Mouse (Mus musculus): Measurements from ENCODE around the gene Tmem223. TPM values are rescaled to one million over a fixed set of nuclear protein-coding genes. Genes with fewer than 3 reads are reported as not detected.

Tmem223 gene
- polyA plus RNA-seq, 1 experiment from 2014 or later = 59.1 TPM

- peaks cover 12% of the 10 kb centered on the region for H3K36me3 ChIP-seq (replicated peaks; ENCODE audit: insufficient read depth, low read length)
- no peak overlapping the region for H3K4me3 ChIP-seq (ENCODE audit: low read depth, low read length)
- no peaks in the 10 kb centered on the region for H3K9me3 ChIP-seq (ENCODE audit: low read length)
- no peak overlapping the region for H3K9ac ChIP-seq (replicated peaks)
- DNase-seq (no peak), ATAC-seq (no peak)
- no peak overlapping the region for H3K4me2 ChIP-seq (ENCODE audit: low read depth, low read length)
- peaks cover 19% of the 10 kb centered on the region for H3K4me1 ChIP-seq (ENCODE audit: insufficient read depth)
- H3K27me3 ChIP-seq (ENCODE audit: insufficient read depth, low read length) = no peaks in the 10 kb centered on the region
- 74% methylated on average over 11 of the region's 11 CpGs for WGBS (ENCODE audit: insufficient replicate concordance)
- no peak overlapping the region for H3K27ac ChIP-seq (ENCODE audit: low read depth)
- TF ChIP-seq EP300 (IDR thresholded peaks at IDR 0.05; ENCODE audit: low read depth) = no peak
- TF ChIP-seq CTCF (IDR thresholded peaks at IDR 0.05; ENCODE audit: low read depth) = no peak
These were observed 33.3 kb downstream of the Tmem223 start for GRCm38 (mm10) chr19:8803879-8804660.

GRCm38 (mm10) chr19:8806810-8807209 lies 36.0 kb downstream of the Tmem223 start:
- H3K4me2 ChIP-seq (ENCODE audit: low read depth, low read length) = no peak overlapping the region
- no peak overlapping the region for H3K9ac ChIP-seq (replicated peaks)
- H3K4me1 ChIP-seq (ENCODE audit: insufficient read depth) = peaks cover 12% of the 10 kb centered on the region
- no peak for DNase-seq
- ATAC-seq = no peak
- H3K27ac ChIP-seq (ENCODE audit: low read depth) = peak overlapping the region; percentile 18; the same call in 1 of the 2 replicates
- TF ChIP-seq CTCF (IDR thresholded peaks at IDR 0.05; ENCODE audit: low read depth) = no peak
- no peak for TF ChIP-seq EP300 (IDR thresholded peaks at IDR 0.05; ENCODE audit: low read depth)
- H3K36me3 ChIP-seq (replicated peaks; ENCODE audit: insufficient read depth, low read length) = peaks cover 32% of the 10 kb centered on the region
- WGBS (ENCODE audit: insufficient replicate concordance) = 86% methylated on average over 5 of the region's 5 CpGs
- no peak overlapping the region for H3K4me3 ChIP-seq (ENCODE audit: low read depth, low read length)
- H3K27me3 ChIP-seq (ENCODE audit: insufficient read depth, low read length) = no peaks in the 10 kb centered on the region
- H3K9me3 ChIP-seq (ENCODE audit: low read length) = no peaks in the 10 kb centered on the region

- no peaks in the 10 kb centered on the region for H3K9me3 ChIP-seq (ENCODE audit: low read length)
- no peak overlapping the region for H3K9ac ChIP-seq (replicated peaks)
- WGBS (ENCODE audit: insufficient replicate concordance) = 81% methylated on average over 11 of the region's 11 CpGs
- no peak for ATAC-seq
- H3K36me3 ChIP-seq (replicated peaks; ENCODE audit: insufficient read depth, low read length) = peaks cover 36% of the 10 kb centered on the region
- no peaks in the 10 kb centered on the region for H3K27me3 ChIP-seq (ENCODE audit: insufficient read depth, low read length)
- no peak overlapping the region for H3K27ac ChIP-seq (ENCODE audit: low read depth)
- no peak overlapping the region for H3K4me2 ChIP-seq (ENCODE audit: low read depth, low read length)
- H3K4me3 ChIP-seq (ENCODE audit: low read depth, low read length) = no peak overlapping the region
- peaks cover 7% of the 10 kb centered on the region for H3K4me1 ChIP-seq (ENCODE audit: insufficient read depth)
- no peak for DNase-seq
- TF ChIP-seq CTCF (IDR thresholded peaks at IDR 0.05; ENCODE audit: low read depth) = peak; percentile 39
- TF ChIP-seq EP300 (IDR thresholded peaks at IDR 0.05; ENCODE audit: low read depth) = no peak
These were observed 45.0 kb downstream of the Tmem223 start for GRCm38 (mm10) chr19:8815812-8816211.

- no peak for DNase-seq
- ATAC-seq = no peak
- H3K4me2 ChIP-seq (ENCODE audit: low read depth, low read length) = peak overlapping the region; percentile 33; the same call in 1 of the 2 replicates
- H3K4me3 ChIP-seq (ENCODE audit: low read depth, low read length) = no peak overlapping the region
- H3K4me1 ChIP-seq (ENCODE audit: insufficient read depth) = peaks cover 9% of the 10 kb centered on the region
- H3K27me3 ChIP-seq (ENCODE audit: insufficient read depth, low read length) = no peaks in the 10 kb centered on the region
- no peak overlapping the region for H3K9ac ChIP-seq (replicated peaks)
- H3K36me3 ChIP-seq (replicated peaks; ENCODE audit: insufficient read depth, low read length) = peaks cover 28% of the 10 kb centered on the region
- H3K27ac ChIP-seq (ENCODE audit: low read depth) = no peak overlapping the region
- WGBS (ENCODE audit: insufficient replicate concordance) = 79% methylated on average over 3 of the region's 3 CpGs
- no peak for TF ChIP-seq EP300 (IDR thresholded peaks at IDR 0.05; ENCODE audit: low read depth)
- TF ChIP-seq CTCF (IDR thresholded peaks at IDR 0.05; ENCODE audit: low read depth) = no peak
- no peaks in the 10 kb centered on the region for H3K9me3 ChIP-seq (ENCODE audit: low read length)
These were observed 46.2 kb downstream of the Tmem223 start for GRCm38 (mm10) chr19:8817001-8817400.

- Histone ChIP-seq H3K27me3 (ENCODE audit: insufficient read depth, low read length) (no peaks in the 10 kb centered on the region), H3K4me3 (ENCODE audit: low read depth, low read length) (peak overlapping the region; percentile 98), H3K4me1 (ENCODE audit: insufficient read depth) (peaks cover 22% of the 10 kb centered on the region), H3K4me2 (ENCODE audit: low read depth, low read length) (peak overlapping the region; percentile 87), H3K9ac (replicated peaks) (peak overlapping the region; percentile 94), H3K27ac (ENCODE audit: low read depth) (peak overlapping the region; percentile 99), H3K9me3 (ENCODE audit: low read length) (no peaks in the 10 kb centered on the region), H3K36me3 (replicated peaks; ENCODE audit: insufficient read depth, low read length) (peaks cover 29% of the 10 kb centered on the region)
- 15% methylated on average over 14 of the region's 14 CpGs for WGBS (ENCODE audit: insufficient replicate concordance)
- no peak for DNase-seq
- ATAC-seq = no peak
- no peak for TF ChIP-seq CTCF (IDR thresholded peaks at IDR 0.05; ENCODE audit: low read depth)
- no peak for TF ChIP-seq EP300 (IDR thresholded peaks at IDR 0.05; ENCODE audit: low read depth)
These were observed 47.6 kb downstream of the Tmem223 start for GRCm38 (mm10) chr19:8818301-8818798.

GRCm38 (mm10) chr19:8818801-8819595 lies 48.2 kb downstream of the Tmem223 start, which contains the start of gene Ttc9c:
Ttc9c (minus strand) TSS chr19:8819333.
- WGBS (ENCODE audit: insufficient replicate concordance) = under 1% methylated on average over 33 of the region's 33 CpGs
- Histone ChIP-seq H3K9me3 (ENCODE audit: low read length) (no peaks in the 10 kb centered on the region), H3K9ac (replicated peaks) (peak within 1 kb of the TSS; percentile 94), H3K4me3 (ENCODE audit: low read depth, low read length) (peak within 1 kb of the TSS; percentile 98), H3K4me1 (ENCODE audit: insufficient read depth) (peaks cover 22% of the 10 kb centered on the region), H3K27me3 (ENCODE audit: insufficient read depth, low read length) (no peaks in the 10 kb centered on the region), H3K36me3 (replicated peaks; ENCODE audit: insufficient read depth, low read length) (peaks cover 29% of the 10 kb centered on the region), H3K27ac (ENCODE audit: low read depth) (peak within 1 kb of the TSS; percentile 99), H3K4me2 (ENCODE audit: low read depth, low read length) (peak within 1 kb of the TSS; percentile 87)
- peak; percentile 83 for ATAC-seq
- no peak for TF ChIP-seq CTCF (IDR thresholded peaks at IDR 0.05; ENCODE audit: low read depth)
- no peak; the same call in 1 of the 2 replicates for TF ChIP-seq EP300 (IDR thresholded peaks at IDR 0.05; ENCODE audit: low read depth)
- peak; percentile 95 for DNase-seq
